Mouse (Mus musculus) CH12.LX (cell line): Measurements from ENCODE around the gene Il1r2.

ENCODE experiments used
- CTCF ChIP-seq, 2 experiments: IDR thresholded peaks in 1 of 2; conservative IDR thresholded peaks in 1 of 2; 2 replicates each; pipeline ENCODE4 v1.5.1; 2011 to 2012; ENCODE audit warnings: low read depth in 2 of 2, low read length in 2 of 2, improper control_type of control experiment in 1 of 2, inconsistent platforms in 1 of 2, mild to moderate bottlenecking in 1 of 2, moderate library complexity in 1 of 2
- EP300 ChIP-seq: IDR thresholded peaks from 2 replicates; pipeline ENCODE4 v1.6.1; 2011; ENCODE audit warnings: low read length, improper control_type of control experiment
- GABPA ChIP-seq: IDR thresholded peaks from 2 replicates; pipeline ENCODE4 v1.6.1; 2012; ENCODE audit warnings: low read depth, low read length, improper control_type of control experiment, inconsistent platforms; ENCODE audit not compliant: insufficient replicate concordance
- JUND ChIP-seq: conservative IDR thresholded peaks from 2 replicates; pipeline ENCODE4 v1.6.1; 2011; ENCODE audit warnings: low read depth, low read length, improper control_type of control experiment
- NELFE ChIP-seq: IDR thresholded peaks from 2 replicates; pipeline ENCODE4 v1.6.1; 2011; ENCODE audit warnings: low read depth, low read length, improper control_type of control experiment
- POLR2A ChIP-seq: IDR thresholded peaks from 2 replicates; pipeline ENCODE4 v1.6.1; 2011; ENCODE audit warnings: low read depth, mild to moderate bottlenecking, improper control_type of control experiment, low read length
- TCF12 ChIP-seq: IDR thresholded peaks from 2 replicates; pipeline ENCODE4 v1.6.1; 2014; ENCODE audit warnings: low read depth, mild to moderate bottlenecking, inconsistent platforms, low read length, improper control_type of control experiment
- USF2 ChIP-seq: conservative IDR thresholded peaks from 2 replicates; pipeline ENCODE4 v1.6.1; 2011; ENCODE audit warnings: low read depth, low read length, improper control_type of control experiment
- ZMIZ1 ChIP-seq: IDR thresholded peaks from 2 replicates; pipeline ENCODE4 v1.6.1; 2012; ENCODE audit warnings: low read depth, mild to moderate bottlenecking, inconsistent platforms, low read length, improper control_type of control experiment

GRCm38 (mm10) chr1:40052156-40052555 lies 21.7 kb upstream of the Il1r2 start:
- TF ChIP-seq JUND (no peak), EP300 (no peak), POLR2A (no peak), CTCF (conservative IDR thresholded peaks at IDR 0.05 in 1 of 2, IDR thresholded peaks at IDR 0.05 in 1 of 2; ENCODE audit: low read depth in 2 of 2, low read length in 2 of 2) (no peak), GABPA (no peak), NELFE (no peak), ZMIZ1 (no peak), TCF12 (no peak), USF2 (no peak)
